Mouse (Mus musculus) heart, adult 18-20 months (tissue): ENCODE results near the gene Tdrd6. TPM values are rescaled to one million over a fixed set of nuclear protein-coding genes. Genes with fewer than 3 reads are reported as not detected.

Experiments
- DNase-seq, 2 experiments: peaks; one replicate each; pipeline ENCODE4 v3.0.0; 2021 to 2022; ENCODE audit warnings: mixed read lengths in 1 of 2
- total RNA-seq, 2 experiments: library from RNA; stranded (reverse); gene quantifications; 2 replicates each; pipeline ENCODE4 v1.2.3; 2021

Tdrd6 gene
- total RNA-seq, 2 experiments from 2014 or later, result not detected

DNA sequence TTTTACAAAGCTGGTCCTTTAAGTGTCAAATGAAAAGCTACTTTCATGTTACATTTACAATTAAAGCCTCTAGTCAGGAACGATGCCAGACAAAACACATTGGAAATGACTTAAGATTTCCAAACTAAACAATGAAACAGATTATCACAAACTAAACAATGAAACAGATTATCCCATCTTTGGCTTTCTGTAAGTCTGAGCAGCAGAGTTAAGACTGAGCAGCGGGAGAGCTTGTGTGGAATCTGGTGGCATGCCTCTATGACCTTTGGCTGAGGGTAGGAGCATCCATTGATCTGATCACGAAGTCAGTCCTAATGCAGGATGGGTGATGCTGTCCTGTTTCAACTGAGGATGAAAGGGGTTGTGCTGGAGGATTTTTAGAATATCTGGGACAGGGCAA, 17.9 kb downstream of the Tdrd6 start:
- no peak for DNase-seq

DNA sequence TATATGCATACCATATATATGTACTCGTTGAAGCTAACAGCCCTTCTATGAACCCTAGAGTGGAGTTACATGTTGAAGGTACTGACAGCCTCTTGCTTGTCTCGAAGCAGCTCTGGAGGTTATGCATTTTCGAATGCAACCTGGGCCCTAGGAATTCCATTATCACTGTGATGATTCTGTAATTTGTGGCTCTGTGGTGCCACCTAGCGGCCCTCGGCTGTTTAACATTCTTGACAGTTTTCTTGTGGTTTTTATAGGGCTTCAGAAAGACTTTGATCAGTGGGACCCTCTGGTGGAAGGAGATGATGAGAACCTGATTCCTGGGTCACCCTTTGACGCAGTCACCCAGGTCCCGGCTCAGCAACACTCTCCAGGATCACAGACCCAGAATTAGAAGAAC, 18.5 kb downstream of the Tdrd6 start:
- DNase-seq, result peak; percentile 6 to 77

DNA sequence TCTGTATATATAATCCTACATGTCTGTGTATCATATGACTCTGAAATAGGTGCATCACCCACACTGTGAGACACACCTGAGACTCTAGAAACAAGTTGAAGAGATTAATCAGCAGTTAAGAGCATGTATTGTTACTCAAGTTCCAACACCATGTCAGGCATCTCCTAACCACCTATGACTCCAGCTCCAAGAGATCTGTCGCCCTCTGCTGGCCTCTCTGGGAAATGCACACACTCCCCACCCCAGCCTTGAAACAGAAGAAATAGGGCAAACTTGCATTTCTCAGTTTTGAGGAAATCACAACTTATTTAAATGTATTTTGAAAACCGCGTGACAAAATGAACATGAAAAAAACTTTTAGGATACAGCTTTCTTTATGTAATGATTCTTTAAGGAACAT, 23.4 kb downstream of the Tdrd6 start:
- DNase-seq, result peak; percentile 59 to 87

DNA sequence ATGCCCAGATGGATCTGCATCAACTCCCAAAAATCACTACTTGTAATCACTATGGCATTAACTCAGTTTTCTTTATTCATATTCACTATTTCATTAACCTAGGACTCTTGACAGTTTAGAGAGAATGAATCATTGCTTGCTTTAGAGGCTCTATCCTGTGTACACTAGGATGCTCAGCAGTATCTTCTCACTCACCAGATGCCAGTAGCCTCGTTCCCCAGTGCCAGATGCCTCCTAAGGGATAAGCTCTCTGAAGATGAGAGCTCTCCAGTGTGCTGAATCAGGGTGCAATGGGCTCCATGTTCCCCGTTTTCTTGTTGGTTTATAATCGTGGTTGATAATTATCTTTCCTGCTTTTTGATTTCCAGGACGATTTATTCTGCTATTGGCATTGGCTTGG, 31.4 kb downstream of the Tdrd6 start:
- DNase-seq, result no peak

DNA sequence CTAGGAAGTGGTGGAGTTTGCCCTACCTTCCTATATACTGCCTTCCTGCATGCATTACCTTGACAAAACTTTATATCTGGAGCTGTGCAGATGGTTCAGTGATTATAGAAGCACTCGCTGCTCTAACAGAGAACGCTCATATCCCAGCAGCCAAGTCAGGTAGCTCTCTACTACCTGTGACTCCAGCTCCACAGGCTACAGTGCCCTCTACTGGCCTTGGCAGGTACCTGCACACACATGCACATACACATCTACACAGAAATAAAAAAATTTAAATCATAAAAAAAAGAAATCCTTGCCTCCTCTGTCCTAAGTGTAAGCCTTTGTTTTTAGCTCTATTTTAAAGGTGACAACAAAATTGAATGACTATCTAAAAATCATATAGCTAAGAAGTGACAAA, 32.4 kb downstream of the Tdrd6 start:
- no peak for DNase-seq

DNA sequence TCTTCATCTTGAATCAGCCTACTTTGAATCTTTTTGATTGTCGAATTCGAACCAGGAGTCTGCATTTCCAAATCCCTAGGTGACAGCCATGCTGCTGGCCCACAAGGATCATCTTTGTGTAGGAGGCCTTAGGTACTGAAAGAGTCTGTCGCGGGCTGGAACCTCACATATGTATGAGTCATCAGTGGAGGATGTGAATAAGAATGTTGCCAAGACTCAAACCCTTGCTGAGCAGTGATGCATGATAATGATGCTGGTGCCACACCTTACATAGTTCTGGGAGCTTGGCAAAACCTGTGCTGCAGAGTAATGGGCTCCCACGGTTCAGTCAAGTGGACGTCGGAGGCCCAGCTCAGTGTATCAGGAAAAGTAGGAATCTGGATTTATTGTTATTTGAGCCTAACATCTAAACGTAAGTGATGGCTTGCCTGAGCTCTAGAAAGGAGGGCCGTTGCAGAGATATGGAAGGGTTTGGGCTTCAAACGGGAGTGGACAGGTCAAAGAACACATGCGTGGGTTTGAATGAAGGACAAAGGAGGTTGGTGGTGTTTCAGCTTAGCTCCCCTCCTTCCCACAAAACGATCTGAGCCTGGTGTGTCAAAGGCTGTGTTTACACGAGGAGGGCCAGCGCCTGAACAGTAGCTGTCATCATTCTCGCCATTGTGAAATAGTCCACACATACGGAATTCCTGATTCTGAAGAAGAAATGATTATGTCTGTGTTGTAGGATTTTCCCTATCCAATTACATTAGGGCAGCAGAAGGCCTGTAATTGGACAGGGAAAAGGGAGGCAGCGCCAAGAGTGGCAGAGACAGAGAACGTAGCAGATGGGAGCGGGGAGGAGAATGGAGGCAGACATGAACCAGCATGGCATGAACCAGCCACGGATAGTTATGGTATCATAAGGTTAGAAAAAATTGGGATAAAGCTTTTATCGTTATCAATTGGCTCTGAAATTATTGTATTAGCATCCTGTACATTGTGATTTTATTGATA, 37.5 kb downstream of the Tdrd6 start:
- DNase-seq, result no peak

DNA sequence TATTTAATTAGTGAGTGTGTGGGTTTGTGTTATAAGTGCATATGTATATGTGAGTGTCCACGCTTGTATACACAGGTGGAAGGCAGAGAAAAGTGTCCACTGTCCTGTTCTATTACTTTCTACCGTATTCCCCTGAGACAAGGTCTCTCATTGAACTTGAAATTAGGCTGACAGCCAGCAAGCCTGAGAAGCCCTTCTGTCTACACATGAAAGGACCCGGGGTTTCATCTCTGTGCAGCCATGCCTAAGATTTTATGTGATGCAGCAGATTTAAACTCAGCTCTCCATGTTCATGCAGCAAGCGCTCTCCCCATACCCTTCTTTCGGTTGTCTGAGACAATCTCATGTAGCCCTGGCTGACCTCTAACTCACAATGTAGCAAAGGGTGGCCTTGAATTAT, 39.6 kb downstream of the Tdrd6 start:
- DNase-seq, result no peak

DNA sequence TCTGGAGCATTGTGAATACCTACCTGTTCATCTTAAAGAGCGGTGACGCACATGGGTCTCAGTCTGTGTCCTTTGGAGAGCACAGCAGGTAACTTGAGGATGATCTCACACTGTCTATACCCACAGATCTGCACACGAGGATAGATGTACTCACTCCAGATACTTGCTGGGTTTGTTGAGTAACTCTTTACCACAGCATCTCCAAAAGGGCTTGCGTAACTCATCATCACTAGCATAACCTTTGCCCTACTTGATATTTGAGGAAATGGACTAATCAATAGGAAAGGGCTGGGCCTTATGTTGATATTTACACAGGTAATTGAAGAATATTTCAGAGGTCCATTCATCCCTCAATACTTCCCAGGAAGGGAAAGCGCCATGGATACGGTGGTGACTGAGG, 40.3 kb downstream of the Tdrd6 start:
- no peak for DNase-seq

DNA sequence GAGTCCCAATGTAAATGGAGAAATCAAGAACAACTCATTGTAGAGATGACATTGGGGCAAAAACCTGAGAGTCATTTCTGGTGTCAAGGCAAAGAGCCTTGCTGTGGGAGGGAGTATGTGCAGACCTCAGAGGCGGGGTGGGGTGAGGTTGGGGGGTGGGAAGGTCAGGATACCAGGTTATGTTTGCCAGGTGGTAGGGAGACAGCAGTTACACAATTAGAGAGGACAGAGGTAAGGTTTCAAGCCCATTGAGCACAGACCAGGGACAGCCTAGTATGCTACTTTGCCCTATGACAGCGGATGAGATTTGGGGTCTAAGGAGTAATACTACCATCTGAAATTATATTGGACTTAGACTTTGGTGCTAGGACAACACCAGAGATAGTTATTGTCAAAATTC, 42.8 kb downstream of the Tdrd6 start:
- DNase-seq, result no peak

DNA sequence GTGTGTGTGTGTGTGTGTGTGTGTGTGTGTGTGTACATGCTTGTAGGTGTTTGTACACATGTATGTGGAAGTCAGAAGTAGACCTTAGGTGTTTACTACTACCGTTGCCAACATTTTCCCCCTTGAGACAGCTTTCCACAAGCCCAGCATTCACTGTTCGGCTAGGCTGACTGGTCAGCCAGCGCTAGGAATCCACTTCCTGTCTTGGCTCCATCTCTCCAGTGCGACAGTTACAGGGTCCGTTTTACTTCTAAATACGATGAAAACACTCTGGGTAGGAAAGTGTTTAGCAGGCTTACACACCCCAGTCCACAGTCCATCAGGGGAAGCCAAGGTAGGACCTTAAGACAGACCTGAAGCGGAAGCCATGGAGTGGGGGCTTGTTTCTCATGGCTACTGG, 45.3 kb downstream of the Tdrd6 start:
- DNase-seq, result no peak

DNA sequence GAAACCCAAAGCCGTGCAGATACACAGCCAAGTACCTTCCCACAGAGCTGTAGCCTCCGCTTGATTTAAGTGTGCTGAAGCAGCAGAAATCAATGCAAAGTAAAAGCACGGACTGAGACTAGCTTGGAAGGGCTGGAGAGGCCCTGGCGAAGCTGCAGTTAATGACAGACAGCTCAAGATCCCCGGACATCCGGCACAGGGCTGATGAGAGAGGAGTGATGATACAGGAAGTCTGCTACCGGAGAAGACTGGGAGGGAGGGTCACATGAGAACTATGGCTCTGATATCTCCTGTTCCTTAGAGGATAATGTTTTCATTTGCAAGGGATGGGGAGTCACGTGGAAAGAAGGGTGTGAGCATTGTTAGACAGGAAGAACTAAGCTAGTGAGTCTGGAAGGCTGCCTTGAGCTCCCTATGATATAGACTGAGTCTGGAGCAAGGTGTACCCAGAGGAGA, 49.1 kb downstream of the Tdrd6 start:
- peak; percentile 48 to 60 for DNase-seq

DNA sequence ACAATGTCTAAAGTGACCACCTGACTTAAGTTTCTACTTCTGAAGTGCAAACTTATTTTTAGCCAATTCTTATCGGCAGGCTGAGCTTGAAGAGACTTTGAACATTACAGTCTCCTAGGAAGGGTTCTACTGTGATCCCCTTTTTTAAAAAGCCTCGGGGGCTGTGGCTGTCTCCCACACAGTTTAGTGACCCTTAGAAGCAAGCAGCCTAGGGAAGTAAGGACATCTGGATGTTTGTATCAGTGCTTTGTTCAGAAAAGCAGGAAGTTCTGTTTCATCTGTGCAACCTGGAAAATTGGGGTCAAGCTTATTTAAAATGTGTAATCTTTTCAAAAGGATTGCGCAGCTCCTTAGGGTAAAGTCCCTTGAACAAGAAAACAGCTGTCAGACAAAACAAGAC, 49.6 kb downstream of the Tdrd6 start:
- peak in 1 of 2 experiments; percentile 11 for DNase-seq

DNA sequence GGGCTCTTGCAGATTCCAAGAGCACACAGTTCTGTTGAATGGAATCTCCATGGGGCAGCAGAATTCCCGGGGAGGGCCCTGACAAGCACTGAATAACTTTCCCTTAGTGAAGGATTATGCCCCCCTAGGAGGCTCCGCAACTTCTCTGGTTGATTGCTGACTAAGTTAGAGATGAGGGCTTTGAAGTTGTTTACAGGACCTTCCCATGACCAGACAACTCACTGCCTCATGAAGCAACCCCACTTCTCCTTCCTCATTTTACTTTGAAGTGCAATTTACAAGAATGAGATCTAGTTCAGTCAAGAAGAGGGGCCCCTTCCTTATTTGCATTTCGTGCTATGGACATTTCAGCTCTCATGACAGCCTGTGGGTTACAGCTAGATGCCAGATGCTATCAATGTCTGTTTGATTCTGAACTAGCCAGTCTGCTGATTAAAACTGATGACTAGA, 56.5 kb downstream of the Tdrd6 start:
- peak in 1 of 2 experiments; percentile 46 for DNase-seq

DNA sequence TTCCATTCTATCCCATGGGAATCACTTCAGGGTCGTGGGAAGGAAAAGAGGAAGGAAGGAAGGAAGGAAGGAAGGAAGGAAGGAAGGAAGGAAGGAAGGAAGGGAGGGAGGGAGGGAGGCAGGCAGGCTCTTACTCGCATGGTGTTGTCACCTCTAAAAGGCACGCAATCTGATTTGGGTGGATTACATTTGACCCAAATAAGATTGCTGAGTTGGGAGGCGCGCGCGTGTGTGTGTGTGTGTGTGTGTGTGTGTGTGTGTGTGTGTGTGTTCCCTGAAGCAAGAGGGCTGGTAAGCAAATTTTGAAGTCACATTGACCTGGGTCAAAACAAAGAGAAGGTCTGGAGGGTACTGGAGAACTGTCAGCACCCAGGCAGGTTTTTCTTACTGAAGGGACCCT, 60.8 kb downstream of the Tdrd6 start:
- no peak for DNase-seq

DNA sequence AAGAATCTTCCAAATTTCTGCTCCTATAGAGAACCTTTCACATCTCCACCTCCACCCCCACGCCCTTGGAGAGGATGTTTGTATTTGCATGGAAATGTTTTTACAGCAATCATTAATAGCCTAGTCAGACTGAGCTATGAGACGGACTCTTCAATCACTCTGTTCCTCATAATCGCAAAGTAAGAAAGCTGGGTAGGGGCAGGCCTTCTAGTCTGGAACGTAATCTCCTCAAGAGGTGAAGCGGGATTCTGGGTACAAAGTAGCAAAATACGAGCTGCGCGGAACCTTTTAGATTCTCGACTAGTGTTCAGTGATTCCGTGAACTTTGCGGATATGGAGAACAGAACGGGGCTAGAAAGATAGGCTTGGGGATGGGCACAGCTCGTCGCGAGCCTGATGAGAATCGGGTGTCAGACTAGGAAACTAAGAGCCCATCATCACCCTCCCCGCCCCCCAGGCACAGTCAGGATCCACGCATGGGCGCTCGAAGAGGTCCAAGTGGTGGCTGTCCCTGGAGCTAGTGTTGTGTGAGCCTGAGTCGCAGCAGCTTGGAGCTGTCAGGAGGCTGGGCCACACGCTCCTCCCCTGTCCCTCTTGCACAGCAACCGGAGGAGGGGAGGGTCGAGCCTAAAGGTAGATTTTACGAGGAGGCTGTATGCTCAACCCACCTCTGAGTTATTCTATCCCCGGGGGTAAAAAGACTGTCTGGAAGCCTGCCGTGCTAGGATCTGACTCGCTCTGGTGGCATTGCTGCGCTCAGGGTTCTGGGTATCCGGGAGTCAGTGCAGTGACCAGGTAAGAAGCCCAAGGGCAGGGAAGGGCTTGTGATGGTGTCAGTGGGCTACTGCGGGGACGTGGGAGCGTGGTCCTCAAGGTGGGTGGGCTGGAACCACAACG, 61.9 kb downstream of the Tdrd6 start, which contains the start of gene Pla2g7:
Pla2g7 (plus strand) TSS at position 107 of the 897 bp plus-strand sequence.
- peak; percentile 52 to 62 for DNase-seq

DNA sequence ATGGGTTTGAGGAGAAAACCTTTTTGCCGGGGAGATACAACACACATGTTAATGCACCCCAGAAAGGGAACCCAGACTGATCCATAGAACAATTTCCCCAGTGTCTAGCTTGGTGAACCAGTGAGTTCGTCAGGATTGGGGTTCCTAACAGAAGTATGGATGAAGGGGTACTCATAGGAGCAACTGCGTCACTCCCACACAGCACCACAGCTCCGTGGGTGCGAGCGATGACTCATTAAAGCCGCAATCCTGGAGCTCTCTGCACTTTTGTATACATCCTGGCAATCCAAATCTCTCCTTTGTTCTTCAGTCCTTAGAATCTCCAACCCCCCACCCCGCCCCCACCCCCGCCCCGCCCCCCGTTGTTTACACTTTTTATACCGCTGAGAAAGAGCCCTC, 62.5 kb downstream of the Tdrd6 start:
- no peak for DNase-seq

Other genes with a start within 250 kb of the Tdrd6 start
- not detected for gene Mep1a, start 127.5 kb downstream of the Tdrd6 start, total RNA-seq
- gene Ankrd66, start 86.7 kb downstream of the Tdrd6 start, total RNA-seq, result under 1 TPM in 1 of 2 experiments, not detected in 1; 0.21 TPM
- 1 to 10 TPM; 4.3 to 8.0 TPM for gene Pla2g7, start 62.2 kb downstream of the Tdrd6 start, total RNA-seq
- 1 to 10 TPM; 1.7 to 3.2 TPM for gene Slc25a27, start 36.9 kb upstream of the Tdrd6 start, total RNA-seq
- 1 to 10 TPM; 4.5 to 4.6 TPM for gene Cyp39a1, start 37.1 kb upstream of the Tdrd6 start, total RNA-seq
- 100 to 1,000 TPM; 369 to 400 TPM for gene Rcan2, start 171.1 kb upstream of the Tdrd6 start, total RNA-seq